Mouse (Mus musculus) hindbrain, embryonic 12.5 days (tissue): ENCODE measurements at regions not wholly inside any gene's neighbourhood (a gene's known extent, or its start where the extent isn't known, plus 50 kb on each side); places are given as distances from the start of the nearest gene placed in this dataset.

ENCODE experiments used
- ATAC-seq: fragments of 200-750 bp; cut with Nextera tagmentation; 2 replicates; pipeline ENCODE4 v1.8.0; 2017; ENCODE audit warnings: moderate TSS enrichment; ENCODE audit not compliant: low FRiP score
- H3K27ac ChIP-seq: fragments of 300-500 bp; sonication (generic); 2 replicates; pipeline ENCODE4 v1.5.1; 2016; ENCODE audit warnings: mild to moderate bottlenecking
- H3K27me3 ChIP-seq: fragments of 300-500 bp; sonication (generic); 2 replicates; pipeline ENCODE4 v1.6.1; 2016; ENCODE audit warnings: mild to moderate bottlenecking
- H3K36me3 ChIP-seq: fragments of 300-500 bp; sonication (generic); 2 replicates; pipeline ENCODE4 v1.6.1; 2016; ENCODE audit warnings: mild to moderate bottlenecking
- H3K4me1 ChIP-seq: fragments of 300-500 bp; sonication (generic); 2 replicates; pipeline ENCODE4 v1.6.1; 2016
- H3K4me2 ChIP-seq: fragments of 300-500 bp; sonication (generic); replicated peaks from 2 replicates; pipeline ENCODE4 v1.6.1; 2016; ENCODE audit warnings: mild to moderate bottlenecking
- H3K4me3 ChIP-seq: fragments of 300-500 bp; sonication (generic); 2 replicates; pipeline ENCODE4 v1.5.1; 2016; ENCODE audit warnings: mild to moderate bottlenecking
- H3K9ac ChIP-seq: fragments of 300-500 bp; sonication (generic); 2 replicates; pipeline ENCODE4 v1.6.1; 2016; ENCODE audit warnings: mild to moderate bottlenecking, moderate library complexity
- H3K9me3 ChIP-seq: fragments of 300-500 bp; sonication (generic); replicated peaks from 2 replicates; pipeline ENCODE4 v1.6.1; 2016; ENCODE audit warnings: mild to moderate bottlenecking
- WGBS: fragments of 180-500 bp; shearing (Covaris S2); methylation state at CpG from one replicate; pipeline ENCODE4 v1.1.7; 2016; 5-methylcytosine and 5-hydroxymethylcytosine counted together

DNA sequence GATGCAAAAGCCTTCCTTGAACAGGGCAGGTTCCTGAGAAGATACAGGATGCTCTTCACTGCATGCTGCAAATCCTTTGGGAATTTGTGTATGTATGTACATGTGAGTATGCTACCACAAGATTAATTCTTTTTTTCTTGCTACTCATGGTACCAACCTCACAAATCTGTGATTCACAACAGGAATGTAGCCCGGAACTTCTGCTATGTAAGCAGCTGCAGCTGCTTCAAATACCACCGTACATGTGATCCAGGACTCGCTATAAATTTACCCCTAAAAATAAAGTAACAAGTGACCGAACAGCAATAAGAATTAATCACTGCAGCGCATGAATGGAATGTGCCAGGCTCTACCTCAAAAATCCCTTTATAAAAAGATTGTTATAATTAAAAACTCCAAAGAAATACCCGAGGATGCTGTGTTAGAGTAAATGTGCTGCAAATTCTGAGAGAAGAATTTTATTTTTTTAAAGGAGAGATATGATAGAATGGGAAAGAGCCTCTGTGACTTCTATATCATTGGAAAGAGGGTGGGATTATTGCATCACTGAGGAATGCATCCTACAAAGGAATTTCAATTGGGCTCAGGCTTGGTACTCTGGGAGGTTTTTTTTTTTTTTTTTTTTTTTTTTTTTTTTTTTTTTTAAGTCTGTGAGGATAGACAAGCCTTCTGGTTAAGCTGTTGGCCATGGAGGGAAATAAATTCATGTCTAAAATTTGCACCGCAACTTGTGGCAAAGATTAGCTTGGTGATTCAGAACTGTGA, 201.2 kb downstream of the Klf5 start:
- Histone ChIP-seq H3K27ac (no peak overlapping the region), H3K9ac (no peak overlapping the region), H3K4me2 (no peak overlapping the region), H3K4me3 (no peak overlapping the region), H3K4me1 (no peaks in the 10 kb centered on the region), H3K27me3 (no peaks in the 10 kb centered on the region), H3K36me3 (no peaks in the 10 kb centered on the region), H3K9me3 (0 out of 2 replicates have a peak, but pooled peaks cover 5% of the 10 kb centered on the region)
- ATAC-seq, result no peak
- WGBS, result 87% methylated on average over 7 of the region's 7 CpGs

DNA sequence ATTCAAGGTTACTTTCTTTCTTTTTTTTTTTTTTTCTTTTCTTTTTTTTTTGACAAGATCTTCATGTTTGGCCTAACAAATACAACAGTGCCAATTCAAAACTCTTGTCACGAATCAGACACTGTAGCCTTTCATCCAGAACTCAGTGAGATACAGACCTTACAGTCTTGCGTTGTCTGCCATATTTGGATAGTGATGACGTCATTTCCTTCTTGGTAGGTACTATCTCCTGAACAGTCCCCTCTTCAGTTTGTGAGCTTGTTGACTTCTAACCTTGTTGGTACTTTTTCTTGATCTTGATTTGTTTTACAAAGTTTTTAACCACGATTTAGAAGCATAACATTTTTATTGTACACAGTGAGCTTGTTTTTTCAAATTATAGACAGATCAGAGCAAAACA, 206.4 kb downstream of the Klf5 start:
- Histone ChIP-seq H3K4me1 (no peaks in the 10 kb centered on the region), H3K36me3 (no peaks in the 10 kb centered on the region), H3K27me3 (no peaks in the 10 kb centered on the region), H3K9ac (no peak overlapping the region), H3K9me3 (0 out of 2 replicates have a peak, but pooled peaks cover 5% of the 10 kb centered on the region), H3K4me3 (no peak overlapping the region), H3K4me2 (no peak overlapping the region), H3K27ac (no peak overlapping the region)
- no peak for ATAC-seq
- WGBS, result 85% methylated on average over 4 of the region's 4 CpGs

DNA sequence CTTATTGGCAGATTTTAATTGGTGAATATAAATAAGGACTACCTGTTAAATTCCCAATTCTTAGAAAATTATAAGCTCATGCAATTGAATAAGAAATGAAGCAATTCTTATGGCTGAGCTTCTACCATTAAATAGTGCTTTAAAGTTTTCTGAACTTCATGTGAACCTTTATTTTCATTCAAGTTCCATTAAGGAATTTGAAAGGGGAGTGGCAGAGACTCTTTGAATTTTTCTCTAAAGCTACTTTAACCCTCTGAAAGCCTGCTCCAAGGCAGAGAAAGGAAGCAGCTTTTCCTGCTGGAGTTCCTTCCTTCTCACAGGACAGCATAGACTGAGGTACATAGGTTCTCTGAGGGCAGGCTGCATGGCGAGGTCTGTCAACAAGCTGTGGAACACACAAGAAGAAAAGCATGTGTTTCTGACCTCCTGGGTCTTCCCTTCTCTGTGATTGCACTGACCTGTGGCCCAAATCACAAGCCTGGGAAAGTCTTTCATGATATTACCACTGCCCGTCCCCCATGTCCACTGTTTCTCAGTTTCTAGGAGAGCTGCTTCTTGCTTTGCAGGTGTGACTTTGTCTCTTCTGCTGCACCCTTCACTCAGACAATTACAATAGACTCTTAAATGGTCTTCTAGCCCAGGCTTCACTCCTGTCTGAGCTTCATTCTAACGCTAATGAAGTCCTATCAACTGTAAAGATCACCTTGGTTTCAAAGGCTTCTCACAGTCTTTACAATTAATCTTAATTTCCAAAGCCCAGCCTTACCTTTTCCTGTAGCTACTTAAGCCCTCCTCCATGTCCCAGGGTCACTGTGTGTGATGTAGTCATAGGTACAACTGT, 211.4 kb downstream of the Klf5 start:
- ATAC-seq, result no peak
- no peak overlapping the region for H3K9ac ChIP-seq
- H3K9me3 ChIP-seq, result no peaks in the 10 kb centered on the region
- no peak overlapping the region for H3K27ac ChIP-seq
- no peaks in the 10 kb centered on the region for H3K27me3 ChIP-seq
- H3K4me3 ChIP-seq, result no peak overlapping the region
- no peaks in the 10 kb centered on the region for H3K36me3 ChIP-seq
- H3K4me2 ChIP-seq, result no peak overlapping the region
- WGBS, result 50% methylated on average over 3 of the region's 3 CpGs
- no peaks in the 10 kb centered on the region for H3K4me1 ChIP-seq

DNA sequence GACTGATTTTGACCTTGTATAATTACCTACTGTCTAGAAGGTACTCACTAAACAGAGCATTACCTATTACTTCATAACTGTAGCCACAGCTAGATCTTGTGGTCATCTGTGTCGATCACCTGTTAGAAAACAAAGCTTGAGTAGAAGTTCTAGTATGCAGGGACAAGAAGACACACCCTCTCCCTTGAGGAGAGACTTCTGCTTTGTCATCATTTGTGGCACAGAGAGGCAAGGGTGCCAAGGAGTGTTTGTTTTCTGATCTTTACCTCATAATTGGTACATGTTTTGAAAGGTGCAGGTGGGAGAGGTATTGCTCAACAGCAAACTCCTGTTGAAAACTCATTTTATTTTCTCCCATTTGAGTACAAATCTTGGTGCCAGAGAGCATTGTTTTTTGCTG, 217.0 kb downstream of the Klf5 start:
- H3K27ac ChIP-seq, result no peak overlapping the region
- ATAC-seq, result no peak
- H3K9me3 ChIP-seq, result no peaks in the 10 kb centered on the region
- no peaks in the 10 kb centered on the region for H3K4me1 ChIP-seq
- H3K4me3 ChIP-seq, result no peak overlapping the region
- no peak overlapping the region for H3K4me2 ChIP-seq
- H3K36me3 ChIP-seq, result no peaks in the 10 kb centered on the region
- no peak overlapping the region for H3K9ac ChIP-seq
- WGBS, result 98% methylated on average over 1 of the region's 1 CpGs
- H3K27me3 ChIP-seq, result no peaks in the 10 kb centered on the region

DNA sequence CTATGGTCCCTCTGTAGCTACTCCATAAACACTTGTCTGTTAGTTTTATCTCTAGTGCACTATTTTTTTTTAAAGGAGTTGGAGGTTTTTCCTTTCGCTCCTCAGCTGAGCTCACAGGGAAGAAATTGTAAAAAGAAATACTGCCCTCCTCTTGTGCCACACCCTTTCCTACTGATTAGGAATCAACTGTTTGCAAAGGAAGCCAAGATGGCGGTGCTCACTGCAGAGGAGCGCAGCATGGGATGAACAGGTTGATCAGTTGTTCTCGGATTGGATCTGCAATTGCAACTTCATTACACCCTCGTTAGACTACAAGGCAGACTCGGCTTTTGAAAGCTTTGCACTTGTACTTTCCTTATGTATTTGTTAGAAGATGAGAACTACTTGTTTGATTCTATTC, 218.2 kb downstream of the Klf5 start:
- no peaks in the 10 kb centered on the region for H3K36me3 ChIP-seq
- H3K4me1 ChIP-seq, result no peaks in the 10 kb centered on the region
- H3K9ac ChIP-seq, result no peak overlapping the region
- no peaks in the 10 kb centered on the region for H3K27me3 ChIP-seq
- H3K27ac ChIP-seq, result no peak overlapping the region
- no peaks in the 10 kb centered on the region for H3K9me3 ChIP-seq
- no peak overlapping the region for H3K4me3 ChIP-seq
- ATAC-seq, result no peak
- 95% methylated on average over 6 of the region's 6 CpGs for WGBS
- no peak overlapping the region for H3K4me2 ChIP-seq

DNA sequence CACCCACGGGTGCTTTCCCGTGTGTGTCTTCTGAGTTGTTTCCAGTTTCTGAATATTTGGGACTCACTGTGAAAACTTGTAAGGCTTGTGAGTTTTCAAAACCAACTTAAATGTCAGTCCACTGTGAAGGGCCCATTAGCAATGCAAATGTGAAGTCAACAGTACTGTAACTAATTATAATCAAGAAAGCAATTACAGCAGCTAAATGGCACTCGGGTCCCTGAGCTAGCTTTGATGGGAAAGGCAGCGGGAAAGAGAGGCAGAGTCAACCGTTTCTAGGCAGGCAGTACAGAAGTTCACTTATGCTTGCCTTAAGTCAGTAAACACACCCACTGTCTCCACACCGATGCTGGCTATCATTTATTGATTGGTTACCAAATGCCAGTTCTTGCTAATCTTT, 221.9 kb downstream of the Klf5 start:
- Histone ChIP-seq H3K9me3 (no peaks in the 10 kb centered on the region), H3K27me3 (no peaks in the 10 kb centered on the region), H3K4me1 (no peaks in the 10 kb centered on the region), H3K4me3 (no peak overlapping the region), H3K27ac (no peak overlapping the region), H3K4me2 (no peak overlapping the region), H3K9ac (no peak overlapping the region), H3K36me3 (no peaks in the 10 kb centered on the region)
- no peak for ATAC-seq
- 73% methylated on average over 6 of the region's 6 CpGs for WGBS

DNA sequence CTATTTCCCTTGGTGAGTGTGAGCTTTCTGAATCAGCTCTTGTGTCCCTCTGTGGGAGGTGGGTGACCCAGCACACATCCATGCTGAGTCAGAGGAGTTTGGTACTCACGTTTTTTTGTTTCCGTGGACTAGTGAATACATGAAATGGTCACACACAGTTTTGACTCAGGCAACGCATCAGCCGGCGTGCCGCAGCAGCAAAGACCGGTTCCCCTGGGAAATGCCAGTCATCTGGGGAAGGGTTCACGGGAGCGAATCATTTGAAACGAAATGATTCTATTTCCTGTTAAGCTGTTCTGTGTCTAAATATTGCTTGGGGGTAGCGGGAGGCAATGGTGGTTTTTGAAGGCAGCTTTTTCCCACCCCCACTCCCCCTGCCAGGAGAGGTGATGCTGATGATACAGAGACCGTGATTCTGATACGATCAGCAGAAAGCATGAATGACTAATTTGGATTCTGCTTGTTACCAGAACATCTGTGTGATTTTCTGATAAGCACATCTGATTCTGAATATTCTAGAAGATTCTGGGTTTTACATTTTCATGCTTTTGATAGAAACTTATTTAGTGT, 223.5 kb downstream of the Klf5 start:
- Histone ChIP-seq H3K4me1 (no peaks in the 10 kb centered on the region), H3K36me3 (no peaks in the 10 kb centered on the region), H3K9ac (no peak overlapping the region), H3K27ac (no peak overlapping the region), H3K4me3 (no peak overlapping the region), H3K9me3 (no peaks in the 10 kb centered on the region), H3K27me3 (no peaks in the 10 kb centered on the region), H3K4me2 (no peak overlapping the region; the same call in 1 of the 2 replicates)
- 80% methylated on average over 13 of the region's 13 CpGs for WGBS
- no peak for ATAC-seq

DNA sequence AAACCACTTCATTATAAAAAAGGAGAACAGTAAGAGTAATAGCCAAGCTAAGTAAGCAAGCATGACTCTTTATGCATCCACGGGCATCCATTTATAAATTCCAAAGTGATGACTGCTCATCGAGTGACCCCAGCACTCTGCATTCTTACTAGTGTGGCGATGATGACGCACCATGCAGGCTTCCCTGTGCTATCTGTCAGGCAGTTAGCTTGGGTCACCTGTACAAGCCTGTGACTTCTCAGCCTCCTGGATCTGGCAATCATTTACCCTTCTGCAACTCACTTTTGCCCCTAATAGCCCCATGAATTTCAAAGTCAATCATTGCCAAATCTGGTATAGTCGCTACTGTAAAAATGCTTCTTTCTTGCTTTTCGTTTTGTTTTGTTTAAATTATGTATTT, 237.3 kb downstream of the Klf5 start:
- Histone ChIP-seq H3K27me3 (no peaks in the 10 kb centered on the region), H3K4me1 (no peaks in the 10 kb centered on the region), H3K4me3 (no peak overlapping the region), H3K9ac (no peak overlapping the region), H3K4me2 (no peak overlapping the region), H3K27ac (no peak overlapping the region), H3K9me3 (no peaks in the 10 kb centered on the region), H3K36me3 (no peaks in the 10 kb centered on the region)
- WGBS, result 90% methylated on average over 6 of the region's 6 CpGs
- ATAC-seq, result no peak

DNA sequence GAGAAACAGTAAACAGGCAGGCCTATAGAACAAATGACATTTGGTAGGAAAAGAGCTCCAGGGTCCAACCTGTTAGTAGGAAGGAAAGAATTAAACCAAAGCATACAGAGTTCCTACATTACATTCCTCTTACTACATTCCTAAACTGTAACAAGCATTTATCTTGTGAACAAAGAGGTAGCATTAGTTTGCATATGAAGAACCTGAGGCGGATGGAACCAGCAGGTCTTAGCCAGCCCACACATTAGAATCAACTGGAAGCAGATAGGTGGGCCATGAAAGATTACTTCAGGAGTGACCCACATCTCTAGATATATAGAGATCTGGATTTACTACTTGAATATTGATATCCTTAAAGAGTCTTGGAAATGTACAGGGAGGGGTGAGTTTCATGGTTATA, 238.8 kb downstream of the Klf5 start:
- Histone ChIP-seq H3K4me3 (no peak overlapping the region), H3K9me3 (no peaks in the 10 kb centered on the region), H3K27me3 (no peaks in the 10 kb centered on the region), H3K4me2 (no peak overlapping the region), H3K9ac (no peak overlapping the region), H3K4me1 (no peaks in the 10 kb centered on the region), H3K27ac (no peak overlapping the region), H3K36me3 (no peaks in the 10 kb centered on the region)
- ATAC-seq, result no peak
- 73% methylated on average over 1 of the region's 1 CpGs for WGBS

DNA sequence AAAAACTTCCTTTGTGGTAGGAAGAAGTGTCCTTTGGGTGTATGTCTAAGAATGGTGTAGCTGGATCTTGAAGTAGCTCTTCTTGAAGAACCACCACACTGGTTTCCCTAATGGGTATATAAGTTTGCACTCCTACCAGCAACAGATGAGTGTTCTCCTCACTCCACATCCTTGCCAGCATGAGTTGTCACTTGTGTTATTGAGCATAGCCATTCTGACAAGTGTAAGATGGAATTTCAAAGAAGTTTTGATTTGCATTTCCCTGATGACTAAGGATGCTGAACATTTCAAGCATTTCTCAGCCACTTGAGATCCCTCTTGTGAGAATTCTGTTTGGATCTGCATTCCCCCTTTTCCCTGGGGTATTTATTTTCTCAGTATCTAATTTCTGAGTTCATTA, 243.2 kb downstream of the Klf5 start:
- no peak for ATAC-seq
- H3K4me2 ChIP-seq, result no peak overlapping the region
- H3K9me3 ChIP-seq, result no peaks in the 10 kb centered on the region
- no peak overlapping the region for H3K27ac ChIP-seq
- H3K27me3 ChIP-seq, result no peaks in the 10 kb centered on the region
- H3K4me1 ChIP-seq, result no peaks in the 10 kb centered on the region
- H3K36me3 ChIP-seq, result no peaks in the 10 kb centered on the region
- H3K4me3 ChIP-seq, result no peak overlapping the region
- H3K9ac ChIP-seq, result no peak overlapping the region

DNA sequence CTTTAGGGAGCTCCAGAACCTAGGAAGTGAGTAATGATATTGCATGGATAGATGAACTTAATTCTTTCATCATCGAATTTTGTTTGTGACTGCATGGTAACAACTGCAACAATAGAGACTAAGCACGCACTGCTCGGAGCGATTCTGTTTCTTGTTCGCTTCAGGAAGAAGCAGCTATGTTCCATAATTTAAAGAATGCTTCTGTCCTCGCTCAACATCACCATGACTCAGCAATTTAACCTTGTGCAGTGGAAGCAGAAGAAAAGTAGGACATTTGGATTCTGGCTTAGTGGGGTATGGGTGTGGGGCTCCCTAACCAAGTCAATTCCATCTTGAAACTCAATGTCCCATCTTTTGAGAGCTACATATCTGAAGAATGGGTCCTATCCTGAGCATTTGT, 249.4 kb downstream of the Klf5 start:
- H3K27me3 ChIP-seq, result no peaks in the 10 kb centered on the region
- no peak overlapping the region for H3K4me3 ChIP-seq
- 92% methylated on average over 6 of the region's 6 CpGs for WGBS
- H3K4me2 ChIP-seq, result no peak overlapping the region
- no peak overlapping the region for H3K9ac ChIP-seq
- no peaks in the 10 kb centered on the region for H3K9me3 ChIP-seq
- no peaks in the 10 kb centered on the region for H3K36me3 ChIP-seq
- H3K27ac ChIP-seq, result no peak overlapping the region
- H3K4me1 ChIP-seq, result no peaks in the 10 kb centered on the region
- no peak for ATAC-seq

DNA sequence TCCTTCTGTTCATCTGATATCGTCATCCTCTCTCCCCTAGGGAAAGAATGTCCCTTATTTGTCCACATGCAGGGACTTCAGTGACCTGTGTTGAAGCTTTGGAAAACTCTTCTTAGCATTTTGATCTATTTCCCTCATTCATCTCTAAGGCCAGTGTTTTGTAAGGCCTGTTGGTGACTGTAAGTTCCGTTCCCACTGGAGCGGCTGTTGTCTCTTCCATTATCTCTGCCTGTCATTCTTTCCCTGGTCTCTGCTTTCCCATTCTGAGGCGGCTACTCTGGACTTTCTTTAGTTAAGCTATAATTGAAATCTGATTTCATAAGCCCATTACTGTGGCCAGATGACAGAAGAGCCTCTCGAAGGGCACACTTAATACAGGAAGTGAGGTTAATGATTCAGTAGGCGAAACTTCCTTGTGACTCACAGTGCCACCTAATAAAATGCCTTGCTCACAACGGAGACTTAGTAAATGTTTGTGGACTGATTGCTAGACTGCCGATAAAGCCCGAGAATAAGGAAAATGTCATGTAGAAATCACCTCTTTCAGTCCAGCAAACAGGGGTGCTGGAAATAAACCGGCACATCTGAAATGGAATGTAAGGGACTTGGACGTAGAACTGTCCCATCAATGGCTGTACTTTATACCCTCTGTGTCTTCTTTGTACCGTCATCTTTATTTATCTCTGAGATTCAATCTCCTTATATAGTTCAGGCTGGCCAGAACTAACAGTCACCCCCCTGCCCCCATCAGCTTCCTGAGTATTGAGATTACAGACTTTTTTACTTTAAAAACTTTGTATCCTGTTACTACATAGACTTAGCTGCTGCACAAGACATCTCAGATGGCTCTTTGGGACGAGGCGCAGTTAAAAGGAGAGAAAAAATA, 250.1 kb downstream of the Klf5 start:
- Histone ChIP-seq H3K9me3 (no peaks in the 10 kb centered on the region), H3K36me3 (no peaks in the 10 kb centered on the region), H3K4me1 (no peaks in the 10 kb centered on the region), H3K27me3 (no peaks in the 10 kb centered on the region), H3K4me3 (no peak overlapping the region), H3K27ac (no peak overlapping the region), H3K9ac (no peak overlapping the region), H3K4me2 (no peak overlapping the region)
- WGBS, result 89% methylated on average over 14 of the region's 14 CpGs
- ATAC-seq, result no peak
